Mouse (Mus musculus): ENCODE measurements at regions not wholly inside any gene's neighbourhood (a gene's known extent, or its start where the extent isn't known, plus 50 kb on each side); places are given as distances from the start of the nearest gene placed in this dataset.

DNA sequence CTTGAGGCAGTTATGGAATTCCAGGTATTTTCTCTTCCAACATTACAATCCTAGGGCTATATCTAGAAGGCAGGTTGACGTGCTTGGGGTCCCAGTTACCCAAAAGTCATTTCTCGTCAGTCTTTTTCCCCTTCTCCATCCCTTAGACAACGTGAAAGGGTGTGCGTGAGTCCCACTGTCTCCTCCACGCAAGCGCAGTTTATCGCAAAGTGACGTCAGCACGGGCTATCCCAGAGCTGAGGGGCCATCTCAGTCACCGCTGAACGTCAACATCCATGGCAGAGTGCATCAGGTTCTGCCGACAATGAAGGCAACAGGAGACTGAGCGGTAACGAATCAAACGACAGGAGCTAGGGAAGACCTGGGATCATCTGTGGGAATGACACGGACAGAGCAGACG is 57.4 kb downstream of the Fam43a start:
- TF ChIP-seq CTCF (IDR thresholded peaks at IDR 0.05; ENCODE audit: low read depth) (no peak), EP300 (optimal IDR thresholded peaks at IDR 0.05) (no peak)

All from stomach, postnatal 0 days (tissue).